Mouse (Mus musculus): ENCODE data around the gene Angptl6. TPM values are rescaled to one million over a fixed set of nuclear protein-coding genes. Genes with fewer than 3 reads are reported as not detected.

Gene Angptl6
- polyA plus RNA-seq, 1 experiment from 2014 or later: 15.5 TPM

DNA sequence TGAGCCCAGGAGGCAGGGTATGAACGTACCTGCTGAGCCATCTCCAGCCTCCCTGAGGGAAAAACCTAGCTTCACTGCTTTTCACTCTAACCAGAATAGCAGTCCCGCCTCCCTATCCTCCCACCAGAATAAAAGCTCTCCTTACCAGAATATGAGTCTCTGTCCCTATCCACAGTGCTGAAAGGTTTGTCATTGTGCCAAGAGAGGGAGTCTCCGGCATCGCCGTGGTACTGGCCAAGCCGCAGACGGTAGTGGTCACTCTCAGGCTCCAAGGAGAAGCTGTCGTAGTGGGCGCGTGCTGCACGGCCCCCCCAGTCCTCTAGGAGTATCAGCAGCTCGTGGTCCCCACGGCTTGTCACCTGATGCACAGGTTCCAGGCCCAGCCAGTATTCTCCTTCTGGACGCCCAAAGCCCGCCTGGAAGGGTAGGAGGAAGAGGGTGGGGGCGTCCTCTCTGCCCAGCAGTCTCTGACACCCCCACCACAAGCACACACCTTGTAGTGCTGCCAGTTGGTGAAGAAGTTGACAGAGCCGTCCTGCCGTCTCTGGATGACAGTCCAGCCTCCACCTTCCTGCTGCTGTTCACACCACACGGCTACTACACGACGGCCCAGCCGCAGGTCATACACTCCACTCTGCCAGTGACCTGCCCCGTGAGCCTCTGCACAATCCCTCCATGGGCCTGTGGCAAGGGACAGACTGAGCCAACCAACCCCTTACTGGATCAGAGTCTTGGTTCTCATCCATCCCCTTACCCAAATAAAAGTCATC lies 4.3 kb downstream of the Angptl6 start:
- Histone ChIP-seq H3K4me3 (ENCODE audit: low read depth, low read length) (no peak overlapping the region), H3K27me3 (replicated peaks; ENCODE audit: control insufficient read depth, insufficient read depth, low read length) (peaks cover 6% of the 10 kb centered on the region; the same call in 1 of the 2 replicates), H3K9ac (ENCODE audit: low read length) (no peak overlapping the region), H3K4me1 (ENCODE audit: control insufficient read depth, insufficient read depth, low read length) (no peaks in the 10 kb centered on the region; the same call in 1 of the 2 replicates), H3K9me3 (replicated peaks; ENCODE audit: control insufficient read depth, low read length) (no peaks in the 10 kb centered on the region), H3K27ac (ENCODE audit: low read depth, low read length) (no peak overlapping the region), H3K4me2 (ENCODE audit: low read length) (no peak overlapping the region), H3K36me3 (ENCODE audit: control insufficient read depth, insufficient read depth, low read length) (no peaks in the 10 kb centered on the region)
- no peak for DNase-seq (ENCODE audit: low spot score)
- 70% methylated on average over 23 of the region's 23 CpGs for WGBS
- no peak for ATAC-seq

DNA sequence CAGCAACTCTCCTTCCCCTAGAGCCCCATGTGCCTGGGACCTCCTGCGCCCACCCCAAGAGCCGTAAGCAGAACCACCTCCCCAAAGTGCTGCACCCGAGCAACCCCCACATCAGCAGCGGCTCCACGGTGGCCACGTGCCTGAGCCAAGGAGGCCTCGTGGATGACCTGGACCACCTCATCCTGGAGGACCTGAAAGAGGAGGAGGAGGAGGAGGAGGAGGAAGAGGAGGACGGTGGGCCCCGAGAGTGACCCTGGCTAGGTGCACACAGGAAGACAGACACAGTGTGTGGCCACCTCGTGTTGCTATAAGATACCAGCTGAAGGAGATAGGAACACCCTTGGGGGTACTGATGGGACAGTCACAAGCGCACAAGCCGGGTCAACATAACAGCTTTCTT lies 6.0 kb downstream of the Angptl6 start:
- Histone ChIP-seq H3K4me3 (ENCODE audit: low read depth, low read length) (no peak overlapping the region), H3K9ac (ENCODE audit: low read length) (no peak overlapping the region), H3K27ac (ENCODE audit: low read depth, low read length) (no peak overlapping the region), H3K36me3 (ENCODE audit: control insufficient read depth, insufficient read depth, low read length) (no peaks in the 10 kb centered on the region), H3K27me3 (replicated peaks; ENCODE audit: control insufficient read depth, insufficient read depth, low read length) (peaks cover 22% of the 10 kb centered on the region), H3K9me3 (replicated peaks; ENCODE audit: control insufficient read depth, low read length) (no peaks in the 10 kb centered on the region), H3K4me1 (ENCODE audit: control insufficient read depth, insufficient read depth, low read length) (no peaks in the 10 kb centered on the region), H3K4me2 (ENCODE audit: low read length) (no peak overlapping the region)
- WGBS: 89% methylated on average over 12 of the region's 12 CpGs
- DNase-seq (ENCODE audit: low spot score): no peak
- ATAC-seq: no peak

DNA sequence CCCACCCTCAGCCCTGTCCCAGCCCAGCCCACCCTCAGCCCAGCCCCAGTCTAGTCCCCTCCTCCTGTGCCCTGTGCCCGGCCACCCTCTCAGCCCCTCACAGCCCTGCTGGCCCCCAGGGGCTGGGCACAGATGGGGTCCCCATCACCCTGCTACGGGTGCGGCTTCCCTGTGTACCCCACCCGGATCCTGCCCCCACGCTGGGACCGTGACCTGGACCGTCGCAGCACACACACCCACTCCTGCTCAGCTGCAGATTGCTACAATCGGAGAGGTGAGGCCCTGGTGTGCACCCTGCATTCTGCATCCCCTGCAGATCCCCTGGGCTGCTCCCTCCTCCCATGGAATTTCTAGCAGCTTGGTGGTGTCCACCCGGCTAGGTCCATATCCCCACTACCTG lies 6.5 kb downstream of the Angptl6 start:
- no peak for ATAC-seq

DNA sequence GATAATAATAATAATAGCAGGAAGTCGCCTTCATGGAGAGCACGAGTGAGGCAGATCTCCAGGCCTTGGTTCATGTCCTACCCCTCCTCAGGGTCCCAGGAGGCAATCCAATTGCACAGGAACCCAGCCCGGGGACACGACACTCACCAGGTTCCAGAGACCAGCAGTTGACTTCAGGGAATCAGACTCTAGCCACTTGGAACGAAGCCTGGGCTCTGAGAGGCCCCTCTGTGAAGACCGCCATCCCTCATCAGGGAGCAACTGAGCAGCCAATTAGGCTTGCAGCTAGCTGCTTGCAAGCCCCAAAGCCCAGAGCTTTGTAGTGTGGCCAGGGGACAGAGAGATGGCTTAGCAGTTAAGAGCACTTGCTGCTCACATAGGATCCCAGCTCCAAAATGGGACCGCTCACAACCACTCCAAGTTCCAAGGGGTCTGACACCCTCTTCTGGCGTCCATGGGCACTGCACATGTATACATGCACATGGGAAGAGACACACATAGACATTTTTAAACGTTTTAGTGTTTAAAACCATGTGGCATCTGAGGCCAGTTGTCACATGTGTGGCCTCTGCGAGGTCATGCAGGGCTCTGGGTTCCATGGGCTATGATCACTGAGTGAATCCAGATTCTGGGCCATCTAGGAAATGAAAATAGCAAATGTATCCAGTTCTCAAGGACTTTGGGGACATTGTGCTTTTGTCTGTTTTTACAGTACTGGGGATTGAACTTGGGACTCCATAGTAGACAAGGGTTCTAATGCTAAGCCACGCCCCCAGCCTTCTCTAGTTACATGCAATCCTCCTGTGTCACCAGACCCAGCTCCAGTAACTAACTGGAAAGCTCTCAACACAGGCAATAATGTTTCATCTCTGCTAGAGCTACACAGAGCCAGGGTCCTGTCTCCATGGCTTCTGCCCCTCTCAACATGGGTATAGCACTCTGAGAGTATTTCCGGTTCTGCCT lies 9.0 kb downstream of the Angptl6 start:
- WGBS: 79% methylated on average over 12 of the region's 12 CpGs
- Histone ChIP-seq H3K27me3 (replicated peaks; ENCODE audit: control insufficient read depth, insufficient read depth, low read length) (peaks cover 34% of the 10 kb centered on the region), H3K4me2 (ENCODE audit: low read length) (no peak overlapping the region)

More for the DNA sequence above, 6.5 kb downstream of the Angptl6 start:
- DNase-seq (ENCODE audit: low spot score): no peak
- WGBS: 88% methylated on average over 10 of the region's 10 CpGs
- no peaks in the 10 kb centered on the region for H3K9me3 ChIP-seq (replicated peaks; ENCODE audit: control insufficient read depth, low read length)
- no peaks in the 10 kb centered on the region for H3K36me3 ChIP-seq (ENCODE audit: control insufficient read depth, insufficient read depth, low read length)
- no peak overlapping the region for H3K9ac ChIP-seq (ENCODE audit: low read length)
- H3K27ac ChIP-seq (ENCODE audit: low read depth, low read length): no peak overlapping the region
- H3K27me3 ChIP-seq (replicated peaks; ENCODE audit: control insufficient read depth, insufficient read depth, low read length): peaks cover 26% of the 10 kb centered on the region
- no peak overlapping the region for H3K4me2 ChIP-seq (ENCODE audit: low read length)
- H3K4me3 ChIP-seq (ENCODE audit: low read depth, low read length): no peak overlapping the region
- no peaks in the 10 kb centered on the region for H3K4me1 ChIP-seq (ENCODE audit: control insufficient read depth, insufficient read depth, low read length)

DNA sequence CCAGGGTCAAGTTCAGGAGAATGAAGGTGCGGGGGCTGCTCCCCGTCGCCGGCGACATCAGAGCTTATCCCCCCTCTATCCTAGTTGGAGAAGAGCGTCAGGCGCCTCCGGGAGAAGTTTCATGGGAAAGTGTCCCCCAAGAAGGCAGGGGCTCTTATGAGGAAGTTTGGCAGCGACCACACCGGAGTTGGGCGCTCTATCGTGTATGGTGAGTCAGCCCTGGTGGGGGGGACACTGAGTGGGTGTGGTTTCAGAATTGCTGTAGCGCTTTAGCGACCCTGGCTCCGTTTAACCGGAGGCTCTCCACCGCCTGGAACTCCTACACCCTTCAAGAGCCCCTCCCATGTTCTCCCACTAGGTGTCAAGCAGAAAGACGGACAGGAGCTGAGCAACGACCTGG lies 10.3 kb downstream of the Angptl6 start:
- no peak overlapping the region for H3K9ac ChIP-seq (ENCODE audit: low read length)
- no peaks in the 10 kb centered on the region for H3K4me1 ChIP-seq (ENCODE audit: control insufficient read depth, insufficient read depth, low read length)
- H3K9me3 ChIP-seq (replicated peaks; ENCODE audit: control insufficient read depth, low read length): no peaks in the 10 kb centered on the region
- H3K4me3 ChIP-seq (ENCODE audit: low read depth, low read length): peak overlapping the region; percentile 21; the same call in 1 of the 2 replicates
- H3K27me3 ChIP-seq (replicated peaks; ENCODE audit: control insufficient read depth, insufficient read depth, low read length): peaks cover 34% of the 10 kb centered on the region
- H3K36me3 ChIP-seq (ENCODE audit: control insufficient read depth, insufficient read depth, low read length): no peaks in the 10 kb centered on the region
- no peak overlapping the region for H3K27ac ChIP-seq (ENCODE audit: low read depth, low read length)
- 8% methylated on average over 19 of the region's 19 CpGs for WGBS
- ATAC-seq (no peak), DNase-seq (ENCODE audit: low spot score) (no peak)
- H3K4me2 ChIP-seq (ENCODE audit: low read length): peak overlapping the region; percentile 33; the same call in 1 of the 2 replicates

More for the DNA sequence above, 9.0 kb downstream of the Angptl6 start:
- no peaks in the 10 kb centered on the region for H3K36me3 ChIP-seq (ENCODE audit: control insufficient read depth, insufficient read depth, low read length)
- no peak for ATAC-seq
- H3K27ac ChIP-seq (ENCODE audit: low read depth, low read length): no peak overlapping the region
- H3K9me3 ChIP-seq (replicated peaks; ENCODE audit: control insufficient read depth, low read length): no peaks in the 10 kb centered on the region
- no peak for DNase-seq (ENCODE audit: low spot score)
- H3K4me1 ChIP-seq (ENCODE audit: control insufficient read depth, insufficient read depth, low read length): no peaks in the 10 kb centered on the region
- no peak overlapping the region for H3K9ac ChIP-seq (ENCODE audit: low read length)
- no peak overlapping the region for H3K4me3 ChIP-seq (ENCODE audit: low read depth, low read length)

DNA sequence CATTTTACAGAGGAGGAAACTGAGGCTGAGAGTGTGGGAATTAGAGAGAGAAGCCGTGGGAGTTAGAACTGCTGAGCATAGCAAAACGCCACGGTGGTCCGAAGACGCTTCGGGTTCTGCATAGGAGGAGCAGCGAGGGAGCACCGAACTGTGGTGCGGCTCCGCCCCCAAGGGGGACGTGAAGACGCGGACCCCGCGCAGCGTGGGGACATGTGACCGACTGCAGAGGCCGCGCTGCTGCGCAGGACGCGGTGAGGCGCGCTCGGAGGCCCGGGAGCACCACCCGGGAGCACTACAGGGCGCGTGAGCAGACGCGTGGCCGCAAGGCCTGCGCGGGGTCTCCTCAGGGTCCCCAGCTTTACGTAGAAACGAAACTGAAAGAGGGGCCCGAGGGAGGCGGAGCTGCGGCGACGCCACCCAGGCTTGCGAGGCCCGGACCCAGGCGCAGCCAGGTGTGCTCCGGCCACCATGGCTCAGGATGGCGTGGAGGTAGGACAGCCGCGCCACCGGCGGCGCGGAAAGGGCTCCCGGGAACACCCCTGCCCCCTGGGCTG lies 11.0 kb downstream of the Angptl6 start, which contains the start of gene A230050P20Rik:
TSS of gene A230050P20Rik (plus strand) at position 195 of the 554 bp plus-strand sequence.
- H3K4me2 ChIP-seq (ENCODE audit: low read length): peak within 1 kb of the TSS; percentile 33
- H3K27me3 ChIP-seq (replicated peaks; ENCODE audit: control insufficient read depth, insufficient read depth, low read length): peaks cover 34% of the 10 kb centered on the region
- no peak for ATAC-seq
- H3K4me1 ChIP-seq (ENCODE audit: control insufficient read depth, insufficient read depth, low read length): no peaks in the 10 kb centered on the region
- peak within 1 kb of the TSS; percentile 8; the same call in 1 of the 2 replicates for H3K9ac ChIP-seq (ENCODE audit: low read length)
- H3K36me3 ChIP-seq (ENCODE audit: control insufficient read depth, insufficient read depth, low read length): no peaks in the 10 kb centered on the region
- peak within 1 kb of the TSS; percentile 21 for H3K4me3 ChIP-seq (ENCODE audit: low read depth, low read length)
- H3K27ac ChIP-seq (ENCODE audit: low read depth, low read length): no peak within 1 kb of the TSS
- no peaks in the 10 kb centered on the region for H3K9me3 ChIP-seq (replicated peaks; ENCODE audit: control insufficient read depth, low read length)
- 11% methylated on average over 53 of the region's 53 CpGs for WGBS
- no peak for DNase-seq (ENCODE audit: low spot score)

DNA sequence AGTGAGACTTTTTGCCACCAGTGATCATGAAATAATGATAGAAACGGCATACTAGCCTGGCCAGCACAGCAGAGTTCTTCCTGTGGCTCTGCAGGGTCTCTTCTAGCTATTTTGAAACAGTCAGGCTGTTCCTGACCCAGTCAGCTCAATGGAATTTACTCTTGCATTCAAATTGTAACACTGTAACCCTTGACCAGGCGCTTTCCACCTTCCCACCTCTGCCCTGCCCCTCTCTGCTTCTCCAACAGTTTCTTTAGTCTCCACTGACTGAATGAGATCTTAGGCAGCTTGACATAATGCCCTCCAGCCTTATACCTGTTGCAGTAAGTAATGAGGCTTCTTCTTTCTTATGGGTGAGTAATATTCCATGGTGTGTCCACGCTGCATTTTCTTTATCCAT lies 12.6 kb downstream of the Angptl6 start:
- 50% methylated on average over 3 of the region's 3 CpGs for WGBS
- no peak overlapping the region for H3K27ac ChIP-seq (ENCODE audit: low read depth, low read length)
- no peak for DNase-seq (ENCODE audit: low spot score)
- no peak overlapping the region for H3K4me3 ChIP-seq (ENCODE audit: low read depth, low read length)
- no peaks in the 10 kb centered on the region for H3K9me3 ChIP-seq (replicated peaks; ENCODE audit: control insufficient read depth, low read length)
- H3K27me3 ChIP-seq (replicated peaks; ENCODE audit: control insufficient read depth, insufficient read depth, low read length): peaks cover 34% of the 10 kb centered on the region
- no peaks in the 10 kb centered on the region for H3K4me1 ChIP-seq (ENCODE audit: control insufficient read depth, insufficient read depth, low read length)
- no peak for ATAC-seq
- H3K9ac ChIP-seq (ENCODE audit: low read length): no peak overlapping the region
- no peak overlapping the region for H3K4me2 ChIP-seq (ENCODE audit: low read length)
- H3K36me3 ChIP-seq (ENCODE audit: control insufficient read depth, insufficient read depth, low read length): no peaks in the 10 kb centered on the region

DNA sequence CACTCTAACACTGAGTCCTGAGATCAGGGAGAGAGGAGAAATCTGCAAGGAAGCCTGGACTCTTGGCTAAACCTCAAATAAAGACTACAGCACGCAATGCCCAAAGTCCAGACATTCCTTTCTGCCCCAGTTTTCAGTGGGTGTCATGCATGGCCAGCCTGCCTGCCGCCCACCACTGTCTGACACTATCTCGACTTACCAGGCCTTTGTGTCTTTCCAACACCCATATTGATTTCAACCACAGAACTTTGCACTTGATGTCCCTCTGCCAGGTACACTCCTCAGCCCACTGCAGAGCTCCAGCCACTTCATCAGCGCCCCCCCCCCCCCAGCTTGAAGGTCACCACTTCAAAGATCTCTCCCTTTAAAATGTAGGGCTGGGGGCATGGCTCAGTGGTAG lies 17.3 kb downstream of the Angptl6 start:
- no peaks in the 10 kb centered on the region for H3K4me1 ChIP-seq (ENCODE audit: control insufficient read depth, insufficient read depth, low read length)
- H3K9me3 ChIP-seq (replicated peaks; ENCODE audit: control insufficient read depth, low read length): no peaks in the 10 kb centered on the region
- DNase-seq (ENCODE audit: low spot score) (no peak), ATAC-seq (no peak)
- H3K36me3 ChIP-seq (ENCODE audit: control insufficient read depth, insufficient read depth, low read length): no peaks in the 10 kb centered on the region
- 0 out of 2 replicates have a peak, but pooled peaks cover 6% of the 10 kb centered on the region for H3K27me3 ChIP-seq (replicated peaks; ENCODE audit: control insufficient read depth, insufficient read depth, low read length)
- H3K9ac ChIP-seq (ENCODE audit: low read length): no peak overlapping the region
- 68% methylated on average over 4 of the region's 4 CpGs for WGBS
- H3K4me3 ChIP-seq (ENCODE audit: low read depth, low read length): no peak overlapping the region
- H3K4me2 ChIP-seq (ENCODE audit: low read length): no peak overlapping the region
- H3K27ac ChIP-seq (ENCODE audit: low read depth, low read length): no peak overlapping the region

All from forebrain, embryonic 14.5 days (tissue).